Mouse (Mus musculus) c-Kit-negative CD71-positive TER-119-positive erythroid progenitor cells, embryonic 14.5 days (primary cell): ENCODE results near the gene Gm20390.
A peak's percentile ranks its signal among the peaks of the same experiment; 100 is the strongest.
"Not testable (repeated sequence)": the region's sequence is repeated elsewhere in the genome, so short reads cannot be mapped to it uniquely, and the experiment has no call there.

Source experiments
- DNase-seq: peaks from one replicate; pipeline ENCODE4 v3.0.0-alpha.2; 2013; ENCODE audit warnings: low read depth, low spot score

Gene Gm20390

DNA sequence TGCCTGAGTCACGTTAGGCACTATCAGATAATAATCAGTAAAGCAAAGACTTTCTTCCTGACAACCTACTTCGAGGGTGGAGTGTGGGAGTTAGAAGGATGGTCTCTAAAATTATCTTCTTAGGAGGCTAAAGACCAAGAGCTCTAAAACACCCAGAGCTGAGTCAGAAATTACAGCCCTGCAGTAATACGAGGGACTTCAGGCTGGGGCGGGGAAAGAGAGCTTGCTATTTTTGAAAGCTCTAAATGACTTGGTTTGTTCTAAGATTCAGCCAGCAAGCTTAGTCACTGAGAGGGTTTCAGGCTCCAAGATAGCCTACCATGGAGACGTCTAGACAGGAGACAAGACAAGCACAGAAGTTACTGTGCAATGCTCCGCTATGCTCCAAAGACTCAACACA is 2.7 kb downstream of the Gm20390 start:
- DNase-seq, result no peak

DNA sequence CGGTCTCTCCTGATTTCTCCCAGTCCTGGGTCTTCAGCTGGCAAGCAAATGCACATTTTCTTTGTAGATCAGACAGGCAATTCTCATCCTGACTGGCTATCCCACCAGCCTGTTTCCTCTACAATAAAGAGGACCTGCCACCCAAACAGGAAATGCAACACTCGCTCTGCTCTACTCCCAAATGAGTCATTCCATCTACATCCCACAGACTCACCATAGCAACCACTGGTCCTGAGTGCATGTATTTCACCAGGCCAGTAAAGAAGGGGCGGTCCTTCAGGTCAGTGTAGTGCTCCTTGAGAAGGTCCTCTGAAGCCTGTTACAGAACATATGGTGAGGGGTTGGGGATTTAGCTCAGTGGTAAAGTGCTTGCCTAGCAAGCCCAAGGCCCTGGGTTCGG is 5.1 kb downstream of the Gm20390 start:
- no peak for DNase-seq

DNA sequence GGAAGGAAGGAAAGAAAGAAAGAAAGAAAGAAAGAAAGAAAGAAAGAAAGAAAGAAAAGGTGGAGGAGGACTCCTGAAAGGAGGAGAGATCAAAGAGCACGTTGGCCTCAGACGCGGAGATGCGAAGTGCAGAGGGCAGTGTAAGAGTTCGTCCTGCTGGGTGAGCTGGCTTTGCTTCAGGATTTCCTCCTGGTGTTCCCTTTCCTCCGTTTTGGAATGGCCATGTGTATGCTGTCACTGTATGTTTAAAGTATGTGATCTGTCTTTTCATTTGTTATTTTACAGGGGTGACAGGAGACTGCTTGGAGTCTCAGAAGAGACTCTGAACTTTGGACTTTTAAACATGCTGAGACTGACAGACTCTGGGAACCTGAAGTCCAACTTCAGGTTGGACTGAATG is 6.6 kb downstream of the Gm20390 start:
- no peak for DNase-seq

DNA sequence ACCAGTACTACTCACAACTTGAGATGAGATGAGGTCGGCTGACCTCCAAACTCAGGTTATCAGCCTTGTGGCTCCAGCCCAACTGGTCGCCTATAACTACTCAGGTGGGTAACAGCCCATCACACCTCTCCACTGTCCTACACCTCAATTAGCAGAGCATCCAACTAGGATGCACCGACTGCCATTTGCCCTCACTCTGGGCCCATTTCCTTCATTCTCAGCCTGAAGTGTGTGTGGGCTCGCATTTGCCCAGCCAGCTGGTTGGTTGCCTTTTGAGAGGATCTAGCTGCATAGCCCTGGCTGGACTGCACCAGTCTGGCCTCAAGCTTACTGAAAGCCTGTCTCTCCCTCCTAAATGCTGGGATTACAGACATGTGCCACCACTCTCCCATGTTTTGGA is 10.3 kb downstream of the Gm20390 start:
- DNase-seq, result no peak

DNA sequence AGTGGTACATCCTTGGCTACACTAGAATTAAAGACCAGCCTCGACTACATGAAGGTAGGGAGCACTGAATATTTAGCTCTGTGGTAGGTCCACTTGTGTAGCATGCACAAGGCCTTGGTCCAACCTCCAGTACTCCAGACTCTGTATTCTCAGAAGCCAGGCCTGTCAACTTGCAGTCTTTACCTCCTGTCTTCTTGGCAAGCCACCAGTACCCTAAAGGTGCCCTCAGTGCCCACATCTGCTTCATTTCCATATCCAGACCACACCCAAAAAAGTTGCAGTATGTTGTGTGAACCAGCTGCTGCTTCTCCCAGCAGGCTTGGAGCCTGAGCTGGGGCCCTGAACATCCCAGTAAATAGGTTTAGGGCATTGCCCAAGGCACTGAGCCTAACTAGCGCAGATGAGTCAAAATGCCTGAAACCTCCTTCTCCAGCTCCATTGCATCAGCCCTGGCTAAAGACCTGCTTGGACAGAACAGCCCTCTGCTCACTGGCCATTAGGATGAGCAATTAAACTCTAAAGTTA is 11.0 kb downstream of the Gm20390 start:
- DNase-seq, result no peak

DNA sequence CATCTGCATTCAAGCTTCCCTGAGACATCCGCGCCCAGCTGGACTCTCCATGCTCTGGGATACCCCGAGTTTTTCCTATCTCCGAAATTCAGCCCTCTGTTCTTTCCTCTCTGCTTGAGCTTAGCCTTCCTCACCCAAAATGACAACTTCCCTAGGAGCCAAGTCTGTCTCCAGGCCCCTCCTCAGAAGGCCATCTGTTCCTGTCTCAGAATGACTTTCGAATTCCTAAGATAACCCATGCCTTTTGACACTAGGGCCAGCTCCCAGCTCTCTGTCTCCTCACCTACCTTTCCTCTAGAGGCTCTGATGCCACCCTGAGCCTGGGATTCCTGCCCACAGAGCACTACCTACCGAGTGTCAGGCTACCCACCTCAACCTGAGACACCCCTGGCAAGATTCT is 11.9 kb downstream of the Gm20390 start, which contains the start of gene Nme2:
Gene Nme2 (minus strand): TSS at position 101 of the 400 bp plus-strand sequence.
- DNase-seq, result no peak

DNA sequence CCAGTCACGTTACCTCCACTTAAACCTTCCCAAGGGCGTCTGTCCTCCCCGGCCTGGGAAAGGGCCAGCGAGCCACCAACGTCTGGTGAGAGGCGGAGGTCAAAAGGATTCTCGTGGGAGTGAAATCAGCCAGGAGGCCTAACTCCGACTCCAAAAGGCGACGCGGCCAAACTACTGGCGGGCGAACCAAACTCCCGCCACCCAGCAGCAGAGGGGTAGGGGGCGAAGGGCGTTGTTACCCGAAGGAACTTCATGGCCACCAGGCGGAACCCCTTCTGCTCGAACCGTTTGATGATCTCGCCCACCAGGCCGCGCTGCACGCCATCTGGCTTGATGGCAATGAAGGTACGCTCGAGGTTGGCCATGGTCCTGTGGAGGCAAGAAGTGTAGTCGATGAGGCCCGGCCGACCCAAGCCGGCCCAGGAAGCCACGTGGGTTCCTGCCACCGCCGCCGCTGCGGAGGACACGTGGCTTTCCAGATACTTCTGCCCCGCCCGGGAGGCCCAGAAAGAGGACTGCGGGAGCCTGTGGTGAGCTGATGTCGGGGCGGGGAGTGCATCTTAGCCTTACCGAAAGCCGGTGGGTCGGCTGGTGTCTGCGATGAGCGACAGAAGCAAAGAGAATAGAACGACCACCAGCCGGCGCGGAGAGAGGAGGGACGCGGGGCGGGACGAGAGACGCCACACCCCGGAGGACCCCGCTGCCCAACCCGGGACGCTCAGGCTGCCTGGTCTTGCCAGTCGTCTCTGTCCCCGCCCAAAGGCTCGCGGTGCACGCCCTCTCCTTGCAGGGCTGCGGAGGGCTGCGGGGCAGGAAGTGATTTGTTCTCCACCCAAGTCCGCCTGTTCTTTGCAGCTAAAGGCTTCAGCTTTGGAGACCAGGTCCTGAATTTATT is 12.6 kb downstream of the Gm20390 start:
- peak; percentile 47 for DNase-seq

DNA sequence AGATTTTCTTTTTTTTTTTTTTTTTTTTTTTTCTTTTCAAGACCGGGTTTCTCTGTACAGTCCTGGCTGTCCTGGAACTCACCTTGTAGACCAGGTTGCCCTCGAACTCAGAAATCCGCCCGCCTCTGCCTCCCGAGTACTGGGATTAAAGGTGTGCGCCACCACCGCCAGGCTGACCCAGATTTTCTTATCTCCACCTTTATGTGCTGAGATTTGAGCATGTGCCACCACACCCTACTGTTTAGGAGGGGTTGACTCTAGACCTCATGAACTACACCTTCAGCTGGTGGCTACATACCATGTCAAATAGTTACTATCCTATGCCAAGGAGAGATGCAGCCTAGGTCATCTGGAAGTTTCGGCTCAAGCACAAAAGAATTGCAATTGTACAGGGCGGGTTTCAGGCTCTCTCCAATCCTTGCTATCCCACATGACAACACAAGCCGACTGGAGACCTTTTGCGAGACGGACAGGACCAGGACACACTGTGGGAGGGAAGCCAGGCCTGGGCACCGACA is 13.3 kb downstream of the Gm20390 start:
- DNase-seq, result no peak

DNA sequence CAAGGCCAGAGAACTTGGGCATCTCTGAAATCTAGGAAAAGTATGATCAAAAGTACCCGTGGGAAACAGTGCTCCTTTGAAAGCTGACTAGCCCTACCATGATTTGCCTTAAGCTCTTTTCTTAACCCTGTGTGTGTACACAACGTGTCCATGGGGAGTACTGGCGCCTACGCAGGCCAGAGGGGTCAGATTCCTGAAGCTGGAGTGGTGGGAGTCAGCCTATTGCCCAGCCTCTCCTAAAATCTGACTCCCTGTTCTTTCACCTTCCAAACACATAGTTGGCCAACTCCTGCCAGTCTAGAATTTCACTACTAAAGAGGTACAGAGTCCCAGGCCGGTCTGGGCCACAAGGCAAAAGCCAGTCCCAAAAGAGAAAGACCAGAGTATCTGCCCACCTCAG is 15.7 kb downstream of the Gm20390 start:
- no peak for DNase-seq

DNA sequence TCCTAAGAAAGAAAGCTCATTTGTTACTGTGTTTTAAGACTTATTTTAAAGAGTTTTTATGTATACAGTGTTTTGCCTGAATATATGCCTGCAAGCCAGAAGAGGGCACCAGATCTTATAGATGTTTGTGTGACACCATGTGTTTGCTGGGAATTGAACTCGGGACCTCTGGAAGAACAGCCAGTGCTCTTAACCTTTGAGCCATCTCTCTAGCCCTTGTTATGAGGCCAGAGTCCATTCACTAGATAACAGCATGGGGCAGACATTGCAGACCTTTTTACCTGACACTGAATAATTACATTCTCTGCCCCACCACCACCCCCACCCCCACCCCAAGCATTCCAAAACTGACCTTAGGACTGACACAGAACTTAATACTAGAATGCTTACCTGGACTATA is 18.0 kb downstream of the Gm20390 start:
- DNase-seq, result no peak

DNA sequence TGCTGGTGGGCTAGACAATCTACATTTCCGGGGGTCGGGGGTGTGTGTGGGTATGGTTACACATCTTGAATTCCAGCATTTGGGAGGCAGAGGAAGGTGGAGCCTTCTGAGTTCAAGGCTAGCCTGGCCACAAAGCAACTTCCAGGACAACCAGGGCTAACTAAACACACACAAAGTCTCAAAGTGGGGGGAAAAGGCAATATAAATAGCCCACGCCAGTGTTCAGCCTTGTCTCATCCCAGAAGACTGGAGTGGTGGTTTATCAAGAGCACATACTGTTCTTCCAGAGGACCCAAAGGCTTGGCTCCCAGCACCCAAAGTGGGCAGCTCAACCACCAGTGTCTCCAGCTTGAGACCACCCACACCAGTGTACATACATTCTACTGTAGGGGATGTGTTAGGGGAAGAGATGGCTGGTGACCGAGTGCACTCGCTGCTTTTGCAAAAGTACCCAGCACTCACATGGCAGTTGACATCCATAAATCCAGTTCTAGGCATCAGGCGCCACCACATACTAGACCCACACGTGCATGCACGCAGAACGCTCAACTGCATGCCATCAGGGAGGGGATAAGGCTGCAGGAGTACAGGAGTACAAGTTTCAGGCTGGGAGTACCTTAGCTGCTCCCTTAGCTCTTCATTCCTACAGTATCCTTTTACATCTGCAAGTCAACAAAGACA is 19.1 kb downstream of the Gm20390 start:
- no peak for DNase-seq

DNA sequence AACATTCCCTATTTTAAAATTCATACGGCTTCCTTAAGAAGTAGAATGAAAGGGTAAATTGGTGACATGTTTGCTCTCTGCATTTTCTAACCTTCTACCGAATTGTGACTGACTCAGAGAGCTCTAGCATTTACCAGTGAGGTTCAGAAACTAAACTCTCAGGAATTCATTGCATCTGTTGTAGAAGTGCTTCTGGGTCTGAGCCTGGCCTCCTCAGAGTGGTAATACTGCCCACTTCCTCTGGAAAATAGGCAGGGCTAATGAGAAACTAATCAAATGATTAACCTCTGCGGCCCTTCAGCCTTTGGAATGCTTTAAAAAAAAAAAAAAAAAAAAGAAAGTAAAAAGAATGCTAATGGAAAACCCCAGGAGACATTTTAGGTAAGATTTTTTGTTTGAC is 23.1 kb downstream of the Gm20390 start:
- DNase-seq, result no peak

DNA sequence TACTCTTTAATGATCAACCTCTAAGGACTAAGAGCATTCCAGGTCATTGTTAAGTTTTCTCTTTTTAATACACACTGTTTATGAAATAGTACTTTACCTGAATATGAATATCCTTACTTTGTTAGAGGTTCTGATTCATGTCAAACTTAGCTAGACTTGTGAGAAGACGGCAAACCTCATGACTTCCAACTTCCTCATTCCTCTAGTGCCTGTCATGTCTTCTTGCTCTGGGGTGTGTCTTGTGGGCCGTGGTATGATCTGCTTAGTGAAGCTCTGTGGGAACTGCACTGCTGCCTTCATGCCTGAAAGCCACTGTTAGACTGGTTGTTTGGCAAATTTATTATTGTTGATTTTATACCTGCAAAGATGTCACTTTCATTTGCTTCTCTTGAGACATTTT is 27.2 kb downstream of the Gm20390 start:
- no peak for DNase-seq

DNA sequence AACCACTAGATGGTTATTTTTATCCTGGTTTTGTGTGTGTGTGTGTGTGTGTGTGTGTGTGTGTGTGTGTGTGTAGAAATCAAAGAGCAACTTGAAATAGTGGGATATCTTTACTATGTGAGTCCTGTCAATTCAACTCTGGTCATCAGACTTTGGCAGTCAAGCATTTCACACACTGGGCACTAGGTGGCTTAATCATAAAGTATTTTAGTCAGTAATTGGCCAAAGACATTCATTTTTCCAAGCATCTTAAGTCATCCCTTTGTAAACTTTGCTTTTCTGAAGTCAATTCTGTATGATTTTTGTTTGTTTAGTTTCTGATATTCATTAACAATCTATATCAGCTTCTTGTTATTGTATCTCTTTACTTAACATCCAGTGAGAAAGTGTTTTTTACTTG is 39.0 kb downstream of the Gm20390 start:
- DNase-seq, result no peak

DNA sequence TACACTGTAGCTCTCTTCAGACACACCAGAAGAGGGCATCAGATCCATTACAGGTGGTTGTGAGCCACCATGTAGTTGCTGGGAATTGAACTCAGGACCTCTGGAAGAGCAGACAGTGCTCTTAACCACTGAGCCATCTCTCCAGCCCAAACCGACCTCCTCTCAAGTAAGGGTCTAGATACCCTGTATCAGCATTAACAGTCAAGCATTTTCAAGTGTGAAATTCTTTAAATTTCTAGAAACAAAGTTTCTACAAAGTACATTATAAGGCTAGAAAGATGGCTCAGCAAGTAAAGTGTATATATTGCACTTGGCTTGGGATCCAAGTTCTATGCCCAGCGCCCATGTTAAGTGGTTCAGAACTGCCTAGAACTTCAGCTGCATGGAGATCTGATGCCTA is 53.1 kb downstream of the Gm20390 start:
- not testable (repeated sequence) for DNase-seq

DNA sequence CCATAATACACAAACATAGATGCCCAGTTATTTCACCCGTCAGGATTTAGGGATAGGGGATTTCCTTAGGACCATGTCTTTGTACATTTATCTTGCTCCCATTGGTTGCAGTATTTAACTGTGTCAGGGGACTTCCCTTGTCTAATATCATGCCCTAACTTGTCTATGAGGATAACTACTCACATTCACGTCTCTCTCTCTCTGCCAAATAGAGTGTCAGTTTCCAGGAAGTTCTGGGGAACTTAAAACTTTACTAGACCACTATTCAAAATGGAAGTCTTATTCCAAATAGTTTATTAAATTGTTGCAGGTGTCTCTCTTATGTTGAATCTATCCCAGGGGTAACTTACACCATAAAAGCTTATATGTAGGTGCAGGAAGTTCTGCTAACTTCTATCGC is 56.5 kb downstream of the Gm20390 start:
- no peak for DNase-seq

DNA sequence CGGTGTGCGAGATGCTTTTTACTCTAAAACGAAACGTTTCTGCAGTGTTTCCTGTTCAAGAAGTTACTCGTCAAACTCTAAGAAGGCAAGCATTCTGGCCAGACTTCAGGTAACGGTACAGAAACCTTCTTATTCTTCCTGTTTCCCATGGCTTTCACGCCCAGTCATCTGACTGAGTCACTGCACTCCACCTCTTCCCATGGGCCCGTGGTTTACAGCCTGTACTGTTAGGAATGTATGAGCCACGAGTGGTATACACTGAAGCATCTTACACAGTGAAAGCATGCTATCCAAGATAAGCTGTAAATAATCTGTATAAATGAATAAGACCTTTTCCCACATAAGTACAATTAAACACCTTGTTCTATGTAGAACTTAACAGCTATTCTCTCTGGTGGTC is 59.3 kb downstream of the Gm20390 start:
- no peak for DNase-seq

DNA sequence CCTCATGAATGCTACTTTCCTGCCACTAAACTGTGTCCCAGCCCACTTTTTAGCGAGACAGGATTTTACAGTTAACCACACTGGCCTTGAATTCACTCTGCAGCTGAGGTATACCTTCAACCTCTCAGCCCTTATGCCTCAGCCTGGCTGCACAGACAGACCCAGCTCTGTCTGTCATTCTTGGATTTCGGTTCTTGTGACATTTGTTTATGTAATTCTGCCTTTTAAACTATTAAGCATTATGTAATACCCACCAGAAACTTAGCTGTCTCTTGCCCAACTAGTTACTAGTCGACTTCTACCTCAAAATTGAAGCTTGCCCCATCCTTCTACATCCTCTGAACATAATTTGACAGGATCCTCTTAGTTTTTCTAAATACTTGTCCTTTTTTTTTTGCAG is 60.3 kb downstream of the Gm20390 start:
- DNase-seq, result no peak

DNA sequence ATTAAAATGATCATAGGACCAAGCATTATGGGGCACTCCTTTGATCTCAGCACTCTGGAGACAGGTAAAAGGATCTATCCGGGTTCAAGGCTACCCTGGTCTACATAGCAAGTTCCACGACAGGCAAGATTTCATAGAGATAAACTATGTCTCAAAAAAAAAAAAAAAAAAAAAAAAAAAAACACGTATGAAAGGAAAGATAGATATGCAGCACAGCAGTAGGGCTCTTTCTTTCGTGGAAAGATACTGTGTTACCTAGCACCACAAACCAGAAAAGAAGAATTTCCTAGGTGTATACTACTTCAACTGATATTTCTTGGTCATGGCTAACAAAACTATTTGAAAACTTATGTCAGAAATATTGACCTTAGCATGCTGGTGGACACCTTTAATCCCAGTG is 61.3 kb downstream of the Gm20390 start:
- no peak for DNase-seq
